Mouse (Mus musculus): ENCODE measurements around the gene Gjb5.

DNA sequence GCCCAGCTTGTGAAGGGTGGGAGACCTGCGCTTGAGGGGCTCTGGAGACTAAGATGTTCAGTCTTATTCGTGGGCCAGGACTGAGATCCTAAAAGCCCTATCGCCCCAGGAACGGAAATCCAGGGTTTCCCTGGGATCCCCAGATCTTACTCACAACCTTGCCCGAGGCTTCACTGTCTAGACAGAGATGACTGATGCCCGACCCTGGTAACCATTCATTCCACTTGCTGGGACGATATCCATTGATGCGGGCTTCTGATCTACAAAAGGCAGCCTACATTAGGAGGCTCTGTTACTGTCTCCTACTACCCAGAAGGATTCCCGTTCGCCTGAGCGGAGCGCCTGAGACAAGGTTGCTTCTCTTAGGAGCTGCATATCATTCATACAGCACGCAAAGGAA lies 26.8 kb downstream of the Gjb5 start:
- no peak for TF ChIP-seq ZNF384 (IDR thresholded peaks at IDR 0.05; ENCODE audit: low read depth, low read length)
- TF ChIP-seq MAFK (IDR thresholded peaks at IDR 0.05; ENCODE audit: insufficient read depth, low read depth, low read length) = no peak
- no peak for TF ChIP-seq HCFC1 (IDR thresholded peaks at IDR 0.05; ENCODE audit: borderline replicate concordance, insufficient read depth, low read length)
- no peak for TF ChIP-seq ZC3H11A (IDR thresholded peaks at IDR 0.05; ENCODE audit: borderline replicate concordance, low read depth, low read length)
- no peak for TF ChIP-seq CHD2 (IDR thresholded peaks at IDR 0.05; ENCODE audit: low read depth, low read length)

Data from ES-E14 (cell line).